Mouse (Mus musculus) heart, embryonic 16.5 days (tissue): ENCODE measurements at regions not wholly inside any gene's neighbourhood (a gene's known extent, or its start where the extent isn't known, plus 50 kb on each side); places are given as distances from the start of the nearest gene placed in this dataset.

ENCODE experiments used
- ATAC-seq: fragments of 200-750 bp; cut with Nextera tagmentation; replicated peaks from 2 replicates; pipeline ENCODE4 v1.8.0; 2017; ENCODE audit warnings: moderate number of reproducible peaks; ENCODE audit not compliant: insufficient read depth, low FRiP score; ENCODE audit errors: extremely low read depth
- H3K27ac ChIP-seq: fragments of 300-500 bp; sonication (generic); 2 replicates; pipeline ENCODE4 v1.5.1; 2014; ENCODE audit warnings: mild to moderate bottlenecking, low read length, control low read depth, moderate library complexity
- H3K27me3 ChIP-seq: fragments of 300-500 bp; sonication (generic); 2 replicates; pipeline ENCODE4 v1.6.1; 2014; ENCODE audit warnings: low read length, mixed read lengths; ENCODE audit not compliant: control insufficient read depth, insufficient read depth
- H3K36me3 ChIP-seq: fragments of 300-500 bp; sonication (generic); 2 replicates; pipeline ENCODE4 v1.6.1; 2014; ENCODE audit not compliant: control insufficient read depth, insufficient read depth
- H3K4me1 ChIP-seq: fragments of 300-500 bp; sonication (generic); 2 replicates; pipeline ENCODE4 v1.6.1; 2014; ENCODE audit warnings: low read length, mixed read lengths; ENCODE audit not compliant: control insufficient read depth, insufficient read depth
- H3K4me2 ChIP-seq: fragments of 300-500 bp; sonication (generic); 2 replicates; pipeline ENCODE4 v1.6.1; 2014; ENCODE audit warnings: low read depth, mild to moderate bottlenecking, control low read depth, low read length
- H3K4me3 ChIP-seq: fragments of 300-500 bp; sonication (generic); 2 replicates; pipeline ENCODE4 v1.5.1; 2014; ENCODE audit warnings: mild to moderate bottlenecking, control low read depth, low read length
- H3K9ac ChIP-seq: fragments of 300-500 bp; sonication (generic); 2 replicates; pipeline ENCODE4 v1.6.1; 2014; ENCODE audit warnings: low read length, control low read depth
- H3K9me3 ChIP-seq: fragments of 300-500 bp; sonication (generic); replicated peaks from 2 replicates; pipeline ENCODE4 v1.6.1; 2016; ENCODE audit warnings: low read length; ENCODE audit not compliant: control insufficient read depth
- WGBS: fragments of 180-500 bp; shearing (Covaris S2); extraction: QIAGEN DNeasy Blood & Tissue Kit; methylation state at CpG from one replicate; pipeline ENCODE4 v1.1.7; 2014; 5-methylcytosine and 5-hydroxymethylcytosine counted together

DNA sequence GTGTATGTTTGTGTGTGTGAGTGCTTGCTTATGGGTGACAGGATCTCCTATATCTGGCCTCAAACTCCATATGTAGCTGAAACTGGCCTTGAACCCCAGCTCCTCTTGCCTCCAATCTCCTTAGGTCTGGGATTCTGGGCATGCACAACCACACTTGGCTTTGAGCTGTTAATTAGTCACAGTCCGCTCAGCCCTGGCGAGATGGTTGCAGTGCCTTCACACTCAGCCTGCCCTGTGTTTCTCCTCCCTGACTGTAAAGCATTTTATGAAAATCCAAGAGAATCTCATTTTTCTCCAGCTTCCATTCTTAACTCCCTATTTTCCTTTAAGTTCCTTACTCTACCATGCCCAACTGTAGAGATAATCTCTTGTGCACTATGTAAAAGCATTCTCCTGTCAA, 80.1 kb downstream of the Fam110c start:
- no peak overlapping the region for H3K4me2 ChIP-seq
- no peak for ATAC-seq
- H3K4me3 ChIP-seq = no peak overlapping the region
- H3K36me3 ChIP-seq = no peaks in the 10 kb centered on the region
- 87% methylated on average over 2 of the region's 2 CpGs for WGBS
- no peak overlapping the region for H3K9ac ChIP-seq
- H3K27ac ChIP-seq = no peak overlapping the region
- no peaks in the 10 kb centered on the region for H3K9me3 ChIP-seq
- H3K4me1 ChIP-seq = peaks cover 3% of the 10 kb centered on the region; the same call in 1 of the 2 replicates
- no peaks in the 10 kb centered on the region for H3K27me3 ChIP-seq

DNA sequence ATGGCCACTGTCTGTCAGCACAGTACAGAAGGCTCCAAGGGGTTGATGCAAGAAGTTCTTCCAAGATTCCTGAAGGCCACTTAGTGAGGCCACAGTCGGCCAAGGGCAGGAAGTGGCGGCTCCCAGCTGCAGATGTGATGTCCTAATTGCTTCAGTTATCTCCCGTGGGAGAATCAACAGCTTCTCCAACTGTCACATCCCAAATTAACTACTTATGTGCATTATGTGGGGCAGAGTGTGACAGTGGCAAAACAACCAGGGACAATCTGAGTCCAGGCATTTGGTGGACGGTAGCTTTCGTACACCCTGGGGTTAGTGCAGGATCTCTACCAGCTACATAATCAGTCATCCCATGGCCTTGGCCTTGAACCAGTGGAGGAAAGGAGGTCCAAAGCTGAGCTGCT, 80.9 kb downstream of the Fam110c start:
- Histone ChIP-seq H3K4me1 (no peaks in the 10 kb centered on the region), H3K9ac (no peak overlapping the region), H3K4me2 (no peak overlapping the region), H3K27ac (no peak overlapping the region), H3K4me3 (no peak overlapping the region), H3K27me3 (no peaks in the 10 kb centered on the region), H3K9me3 (no peaks in the 10 kb centered on the region), H3K36me3 (no peaks in the 10 kb centered on the region)
- ATAC-seq = no peak
- 52% methylated on average over 5 of the region's 5 CpGs for WGBS

DNA sequence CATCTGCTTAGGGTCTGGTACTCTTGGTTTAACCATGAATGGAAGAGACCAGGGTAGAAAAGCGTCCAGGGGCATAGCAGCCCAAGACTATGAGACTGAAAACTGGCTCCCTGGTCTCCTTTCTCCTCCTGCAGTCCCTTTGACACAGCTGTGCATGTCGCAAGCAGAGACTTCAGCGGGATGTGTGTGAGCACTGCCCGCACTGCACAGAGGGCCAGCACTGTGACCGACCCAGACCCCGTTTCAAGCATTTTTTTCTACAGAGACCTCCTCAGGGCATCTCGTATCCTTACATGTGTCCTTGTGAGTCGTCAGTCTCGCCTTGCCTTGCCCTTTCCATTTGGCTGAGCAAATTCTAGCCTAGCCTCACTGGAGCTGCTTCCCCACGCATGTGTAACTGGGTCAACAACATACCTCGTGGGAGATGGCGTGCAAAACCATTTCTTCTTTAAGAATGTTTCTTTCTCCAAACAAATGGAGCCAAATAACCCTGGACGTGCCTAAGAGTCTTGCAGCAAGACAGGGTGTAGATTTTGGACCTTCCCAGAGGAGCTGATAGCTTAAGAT, 82.6 kb downstream of the Fam110c start:
- ATAC-seq = no peak
- no peaks in the 10 kb centered on the region for H3K4me1 ChIP-seq

DNA sequence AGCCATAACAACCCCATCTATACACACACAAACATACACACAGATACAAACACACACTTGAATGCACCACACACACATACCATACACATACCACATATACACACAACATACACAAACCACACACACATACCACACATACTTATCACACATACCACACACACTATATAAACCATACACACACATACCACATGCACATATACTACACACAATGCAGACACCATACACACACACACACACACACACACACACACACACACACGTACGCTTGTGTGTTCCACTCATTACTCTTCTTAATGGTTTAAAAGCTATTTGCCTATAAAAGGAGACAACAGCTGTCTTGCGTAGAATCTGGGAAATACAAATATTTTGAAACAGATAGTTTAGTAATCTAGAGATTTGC, 83.1 kb upstream of the Gm6993 start:
- no peaks in the 10 kb centered on the region for H3K36me3 ChIP-seq
- H3K27ac ChIP-seq = no peak overlapping the region
- 83% methylated on average over 3 of the region's 3 CpGs for WGBS
- no peak overlapping the region for H3K4me2 ChIP-seq
- H3K27me3 ChIP-seq = no peaks in the 10 kb centered on the region
- H3K4me1 ChIP-seq = no peaks in the 10 kb centered on the region
- H3K9ac ChIP-seq = no peak overlapping the region
- H3K9me3 ChIP-seq = no peaks in the 10 kb centered on the region
- no peak for ATAC-seq
- no peak overlapping the region for H3K4me3 ChIP-seq

More for the DNA sequence above, 82.6 kb downstream of the Fam110c start:
- WGBS = 66% methylated on average over 13 of the region's 13 CpGs
- Histone ChIP-seq H3K9ac (no peak overlapping the region), H3K4me2 (no peak overlapping the region), H3K36me3 (no peaks in the 10 kb centered on the region), H3K9me3 (no peaks in the 10 kb centered on the region), H3K4me3 (no peak overlapping the region), H3K27me3 (no peaks in the 10 kb centered on the region), H3K27ac (no peak overlapping the region)

DNA sequence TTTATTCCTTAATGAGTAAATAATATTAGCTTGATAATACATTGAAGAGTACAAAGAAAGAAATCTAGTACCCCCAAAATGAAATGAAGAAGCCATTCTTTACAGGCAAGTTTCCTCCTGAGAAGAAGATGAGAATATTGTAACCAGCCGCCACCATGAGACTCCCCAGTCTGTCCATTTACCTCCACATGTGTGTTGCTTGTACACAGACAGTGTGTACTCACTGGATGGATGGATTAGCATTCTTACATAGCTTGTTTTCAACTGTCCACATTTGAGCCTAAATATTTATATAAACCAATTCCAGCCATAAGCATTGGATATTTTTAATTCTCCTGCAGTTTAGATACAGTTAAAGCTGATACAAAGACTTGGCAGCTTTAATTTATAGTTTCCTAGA, 82.7 kb upstream of the Gm6993 start:
- no peak overlapping the region for H3K4me2 ChIP-seq
- H3K9ac ChIP-seq = no peak overlapping the region
- H3K4me3 ChIP-seq = no peak overlapping the region
- no peak overlapping the region for H3K27ac ChIP-seq
- H3K36me3 ChIP-seq = no peaks in the 10 kb centered on the region
- no peaks in the 10 kb centered on the region for H3K27me3 ChIP-seq
- no peak for ATAC-seq
- 97% methylated on average over 1 of the region's 1 CpGs for WGBS
- H3K4me1 ChIP-seq = no peaks in the 10 kb centered on the region
- H3K9me3 ChIP-seq = no peaks in the 10 kb centered on the region

DNA sequence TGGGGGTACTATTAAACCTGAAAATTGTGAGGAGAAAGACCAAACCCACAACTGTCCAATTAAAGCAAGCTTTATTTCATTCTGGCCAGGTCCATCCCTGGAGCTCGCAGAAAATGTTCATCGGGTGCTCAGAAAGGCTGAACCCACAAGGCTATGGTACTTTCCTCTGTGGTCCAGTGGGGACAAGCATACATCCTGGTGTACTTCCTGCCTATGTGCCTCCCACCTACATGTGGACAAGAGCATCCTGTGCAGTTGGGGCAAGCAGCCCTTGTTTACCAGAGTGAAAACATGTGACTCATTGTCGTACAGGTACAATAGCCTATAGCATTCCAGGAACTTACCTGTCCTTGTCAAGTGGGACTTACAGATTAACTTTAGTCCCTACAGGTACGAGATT, 81.7 kb upstream of the Gm6993 start:
- H3K4me1 ChIP-seq = no peaks in the 10 kb centered on the region
- no peaks in the 10 kb centered on the region for H3K27me3 ChIP-seq
- ATAC-seq = no peak
- no peak overlapping the region for H3K9ac ChIP-seq
- H3K27ac ChIP-seq = no peak overlapping the region
- no peak overlapping the region for H3K4me2 ChIP-seq
- H3K4me3 ChIP-seq = no peak overlapping the region
- WGBS = 78% methylated on average over 4 of the region's 4 CpGs
- H3K36me3 ChIP-seq = no peaks in the 10 kb centered on the region
- no peaks in the 10 kb centered on the region for H3K9me3 ChIP-seq

DNA sequence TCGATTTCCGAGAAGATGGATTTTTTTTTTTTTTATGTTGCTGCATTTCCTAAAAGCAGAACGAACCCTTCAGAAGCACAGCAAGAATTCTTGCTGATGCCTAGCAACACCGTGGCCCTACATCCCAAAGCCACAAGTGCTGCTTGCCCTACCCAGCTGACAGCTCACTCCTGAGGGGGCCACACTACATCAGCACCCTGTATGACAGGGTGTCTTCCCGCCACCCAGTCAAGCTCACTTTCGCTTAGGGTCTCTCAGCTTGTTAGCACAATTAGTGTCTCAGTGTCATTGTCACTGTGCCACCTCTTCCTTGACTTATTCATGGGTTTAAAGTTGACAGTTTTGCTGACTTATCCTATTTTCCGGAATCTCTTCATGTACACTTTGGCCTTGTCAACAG, 81.2 kb upstream of the Gm6993 start:
- no peak for ATAC-seq
- no peak overlapping the region for H3K9ac ChIP-seq
- no peak overlapping the region for H3K4me2 ChIP-seq
- H3K27me3 ChIP-seq = no peaks in the 10 kb centered on the region
- H3K36me3 ChIP-seq = no peaks in the 10 kb centered on the region
- H3K27ac ChIP-seq = no peak overlapping the region
- no peaks in the 10 kb centered on the region for H3K4me1 ChIP-seq
- no peak overlapping the region for H3K4me3 ChIP-seq
- 69% methylated on average over 7 of the region's 7 CpGs for WGBS
- no peaks in the 10 kb centered on the region for H3K9me3 ChIP-seq

DNA sequence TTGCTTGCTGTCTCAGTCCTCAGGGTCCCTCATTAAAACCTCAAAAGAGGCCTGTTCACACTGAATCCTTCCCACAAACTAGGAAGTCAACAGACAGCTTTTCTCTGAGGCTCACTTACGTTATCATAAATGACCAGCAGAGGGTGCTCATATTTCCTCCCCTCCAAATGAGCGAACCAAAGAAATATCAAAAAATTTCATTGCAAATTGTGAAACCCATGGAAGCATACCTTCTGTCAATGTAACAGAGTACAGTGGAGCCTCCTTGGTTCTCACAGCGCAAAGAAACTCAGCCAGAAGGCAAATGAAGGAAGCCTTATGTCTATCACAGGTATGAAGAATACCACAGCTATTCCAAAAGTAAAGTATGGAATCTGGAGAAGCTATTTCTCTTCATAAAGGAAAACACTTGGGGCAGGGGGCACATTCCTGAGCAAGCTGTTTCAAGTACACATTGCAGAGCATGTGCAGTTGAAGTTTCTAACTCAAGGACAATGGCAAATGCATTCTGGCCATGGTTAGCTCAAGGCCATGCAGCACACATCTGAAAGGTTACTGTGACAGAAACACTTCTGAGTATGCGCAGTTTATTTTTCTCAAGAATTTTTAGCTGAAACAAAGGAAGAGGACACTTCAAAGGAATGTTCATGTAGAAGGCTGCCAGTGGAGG, 72.2 kb upstream of the Gm6993 start:
- H3K27ac ChIP-seq = no peak overlapping the region
- peaks cover under 1% of the 10 kb centered on the region; the same call in 1 of the 2 replicates for H3K4me1 ChIP-seq
- no peak overlapping the region for H3K4me3 ChIP-seq
- ATAC-seq = no peak
- WGBS = 55% methylated on average over 4 of the region's 4 CpGs
- no peaks in the 10 kb centered on the region for H3K27me3 ChIP-seq
- H3K9ac ChIP-seq = no peak overlapping the region
- no peaks in the 10 kb centered on the region for H3K9me3 ChIP-seq
- H3K36me3 ChIP-seq = no peaks in the 10 kb centered on the region
- H3K4me2 ChIP-seq = no peak overlapping the region

DNA sequence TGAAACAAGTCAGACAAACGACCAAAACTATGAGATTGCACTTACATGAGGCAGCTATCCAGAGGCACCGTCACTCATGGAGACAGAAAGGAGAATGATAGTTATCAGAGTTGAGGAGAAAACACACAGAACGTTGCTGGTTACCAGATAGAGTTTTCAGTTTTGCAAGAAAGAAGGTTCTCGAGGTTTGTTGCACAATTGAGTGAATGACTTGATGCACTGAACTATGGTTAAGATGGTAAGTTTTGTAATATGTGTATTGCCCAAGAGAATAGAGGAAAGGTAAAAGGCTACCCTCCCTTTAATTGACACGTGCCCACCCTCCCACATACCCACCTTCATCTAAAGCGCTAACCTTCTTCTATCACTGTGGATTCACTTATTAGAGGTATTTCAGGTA, 70.5 kb upstream of the Gm6993 start:
- H3K9ac ChIP-seq = no peak overlapping the region
- 61% methylated on average over 6 of the region's 6 CpGs for WGBS
- ATAC-seq = no peak
- peaks cover 6% of the 10 kb centered on the region; the same call in 1 of the 2 replicates for H3K4me1 ChIP-seq
- H3K9me3 ChIP-seq = no peaks in the 10 kb centered on the region
- H3K4me2 ChIP-seq = no peak overlapping the region
- H3K27ac ChIP-seq = no peak overlapping the region
- H3K27me3 ChIP-seq = no peaks in the 10 kb centered on the region
- H3K36me3 ChIP-seq = no peaks in the 10 kb centered on the region
- no peak overlapping the region for H3K4me3 ChIP-seq
